Mouse (Mus musculus) ES-E14 (cell line): ENCODE measurements around the gene Vmn2r104. TPM values are rescaled to one million over a fixed set of nuclear protein-coding genes. Genes with fewer than 3 reads are reported as not detected.

Source experiments
- DNase-seq: peaks from one replicate; pipeline ENCODE4 v3.0.0-alpha.2; 2013; ENCODE audit warnings: low read depth, low spot score
- H3K27ac ChIP-seq: 2 replicates; pipeline ENCODE4 v1.5.1; 2012; ENCODE audit warnings: low read depth, mild to moderate bottlenecking, low read length, moderate library complexity, mixed read lengths; ENCODE audit not compliant: poor library complexity, insufficient read depth, severe bottlenecking
- H3K36me3 ChIP-seq: 2 replicates; pipeline ENCODE4 v1.6.1; 2012; ENCODE audit warnings: mild to moderate bottlenecking, low read length, moderate library complexity, mixed read lengths; ENCODE audit not compliant: control insufficient read depth, poor library complexity, insufficient read depth, severe bottlenecking
- H3K4me1 ChIP-seq, 2 experiments: fragments of 150-350 bp in 1 of 2; sonication (generic) in 1 of 2; 2 replicates each; pipeline ENCODE4 v1.6.1; 2012; ENCODE audit warnings: low read length in 2 of 2, mild to moderate bottlenecking in 1 of 2, mixed read lengths in 1 of 2; ENCODE audit not compliant: control insufficient read depth in 2 of 2, insufficient read depth in 2 of 2, poor library complexity in 1 of 2
- H3K4me3 ChIP-seq, 2 experiments: fragments of 150-350 bp in 1 of 2; sonication (generic) in 1 of 2; 2 replicates each; pipeline ENCODE4 v1.5.1; 2012; ENCODE audit warnings: low read length in 2 of 2, low read depth in 1 of 2, mild to moderate bottlenecking in 1 of 2, mixed read lengths in 1 of 2; ENCODE audit not compliant: insufficient read depth in 1 of 2, poor library complexity in 1 of 2, severe bottlenecking in 1 of 2
- H3K9ac ChIP-seq: 2 replicates; pipeline ENCODE4 v1.6.1; 2012; ENCODE audit warnings: low read depth, mild to moderate bottlenecking, low read length, mixed read lengths; ENCODE audit not compliant: poor library complexity, insufficient read depth, severe bottlenecking
- H3K9me3 ChIP-seq: fragments of 150-350 bp; sonication (generic); 2 replicates; pipeline ENCODE4 v1.6.1; 2012; ENCODE audit warnings: low read depth, mild to moderate bottlenecking, low read length; ENCODE audit not compliant: control insufficient read depth, insufficient read depth
- CHD2 ChIP-seq: IDR thresholded peaks from 2 replicates; pipeline ENCODE4 v1.6.1; 2014; ENCODE audit warnings: mild to moderate bottlenecking, low read depth, low read length, inconsistent platforms
- HCFC1 ChIP-seq: IDR thresholded peaks from 2 replicates; pipeline ENCODE4 v1.6.1; 2012; ENCODE audit warnings: low read length, inconsistent platforms, borderline replicate concordance; ENCODE audit not compliant: insufficient read depth
- MAFK ChIP-seq: IDR thresholded peaks from 2 replicates; pipeline ENCODE4 v1.6.1; 2014; ENCODE audit warnings: mild to moderate bottlenecking, low read depth, low read length, inconsistent platforms; ENCODE audit not compliant: insufficient read depth
- ZC3H11A ChIP-seq: IDR thresholded peaks from 2 replicates; pipeline ENCODE4 v1.6.1; 2012; ENCODE audit warnings: low read depth, mild to moderate bottlenecking, inconsistent platforms, low read length, borderline replicate concordance
- ZNF384 ChIP-seq: IDR thresholded peaks from 2 replicates; pipeline ENCODE4 v1.6.1; 2012; ENCODE audit warnings: low read depth, low read length, inconsistent platforms
- in situ Hi-C, 2 experiments: fragments of 600-800 bp; cut with MboI; formaldehyde crosslinking; loops; one replicate each; pipeline ENCODE4 v1.15.1; 2025; ENCODE audit warnings: low sequenced_read_pairs in 2 of 2, inconsistent platforms in 1 of 2; ENCODE audit not compliant: unreplicated experiment in 2 of 2
- total RNA-seq: library from RNA; depleted of rRNA; stranded (reverse); fragments of 300-350 nt; gene quantifications from 2 replicates; pipeline ENCODE4 v1.2.3, GENCODE M21; 2012; rRNA removed

Gene Vmn2r104
- not detected in 2 replicates for total RNA-seq

- Histone ChIP-seq H3K36me3 (no peaks in the 10 kb centered on the region), H3K9me3 (no peaks in the 10 kb centered on the region), H3K9ac (no peak within 1 kb of the TSS), H3K4me3 (no peak within 1 kb of the TSS), H3K4me1 (no peaks in the 10 kb centered on the region), H3K27ac (no peak within 1 kb of the TSS)
- DNase-seq = no peak
- TF ChIP-seq ZNF384 (no peak), CHD2 (no peak), ZC3H11A (no peak), MAFK (no peak), HCFC1 (no peak)
- in situ Hi-C loops = no loop called here
Measured at GRCm38 (mm10) chr17:20048236-20048635, at the start of gene Vmn2r104. Vmn2r104 (minus strand) TSS chr17:20048336.

- H3K27ac ChIP-seq = no peak overlapping the region
- H3K36me3 ChIP-seq = no peaks in the 10 kb centered on the region
- no peak for DNase-seq
- H3K4me1 ChIP-seq = no peaks in the 10 kb centered on the region
- H3K9ac ChIP-seq = no peak overlapping the region
- no peak overlapping the region for H3K4me3 ChIP-seq
- TF ChIP-seq MAFK (no peak), HCFC1 (no peak), ZC3H11A (no peak), CHD2 (no peak), ZNF384 (no peak)
- in situ Hi-C loops = no loop called here
- H3K9me3 ChIP-seq = no peaks in the 10 kb centered on the region
Measured at GRCm38 (mm10) chr17:20074090-20074489, 26.0 kb upstream of the Vmn2r104 start.

DNA sequence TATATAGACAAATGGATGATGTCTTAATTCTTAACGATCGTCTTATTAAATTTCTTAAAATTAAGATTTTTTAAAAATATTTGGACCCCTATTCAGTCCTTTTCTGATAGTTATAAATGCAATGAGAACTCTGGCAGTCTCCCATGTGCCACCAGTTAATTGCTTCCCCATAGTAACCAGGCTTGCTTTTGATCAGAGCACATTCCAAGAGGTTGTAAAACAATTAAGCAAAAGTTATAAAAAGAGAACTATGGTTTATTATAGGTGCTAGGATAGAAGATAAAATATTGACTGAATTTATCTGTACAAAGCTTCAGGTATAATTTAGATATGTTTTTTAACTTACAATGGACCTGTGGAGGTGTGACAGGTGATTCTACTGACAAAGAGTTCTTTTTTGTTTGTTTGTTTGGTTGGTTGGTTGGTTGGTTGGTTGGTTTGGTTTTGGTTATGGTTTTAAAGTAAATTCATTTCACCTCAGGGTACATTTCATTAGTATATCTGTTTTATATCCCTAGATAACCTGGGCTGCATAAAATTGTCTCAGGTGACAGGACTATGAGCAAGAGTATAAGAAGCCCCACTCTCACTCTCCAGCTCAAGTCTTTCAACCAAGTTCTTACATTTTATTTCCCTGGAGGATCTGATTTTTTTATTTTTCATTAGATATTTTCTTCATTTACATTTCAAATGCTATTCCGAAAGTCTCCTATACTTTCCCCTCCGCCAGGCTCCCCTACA lies 23.7 kb upstream of the Vmn2r104 start:
- no peak overlapping the region for H3K27ac ChIP-seq
- TF ChIP-seq MAFK (no peak), CHD2 (no peak), ZC3H11A (no peak), ZNF384 (no peak), HCFC1 (no peak)
- H3K36me3 ChIP-seq = no peaks in the 10 kb centered on the region
- no peak overlapping the region for H3K9ac ChIP-seq
- in situ Hi-C loops = no loop called here
- H3K4me1 ChIP-seq = no peaks in the 10 kb centered on the region
- no peak for DNase-seq
- no peaks in the 10 kb centered on the region for H3K9me3 ChIP-seq
- H3K4me3 ChIP-seq = no peak overlapping the region

Other genes with a start within 250 kb of the Vmn2r104 start
- gene Fpr-rs7, start 65.9 kb upstream of the Vmn2r104 start, total RNA-seq = not detected in 2 replicates
- gene Fpr-rs6, start 134.8 kb upstream of the Vmn2r104 start, total RNA-seq = not detected in 2 replicates
- not detected in 2 replicates for gene Vmn2r105, start 186.7 kb upstream of the Vmn2r104 start, total RNA-seq
- gene Vmn2r106, start 237.2 kb upstream of the Vmn2r104 start, total RNA-seq = not detected in 2 replicates